Mouse (Mus musculus) colon, adult 2 months (tissue): ENCODE results near the gene Eml3. TPM values are rescaled to one million over a fixed set of nuclear protein-coding genes. Genes with fewer than 3 reads are reported as not detected.

ENCODE experiments used
- polyA plus RNA-seq: library from polyadenylated mRNA; depleted of rRNA; stranded (reverse); fragments of >200 nt; gene quantifications from 2 replicates; pipeline ENCODE4 v1.2.3, GENCODE M21; 2012; rRNA removed

The Eml3 gene
- polyA plus RNA-seq = 34.6 and 42.8 TPM in 2 replicates

GRCm38 (mm10) chr19:8929224-8930088, at the start of gene Eml3, which contains the start of gene Rom1:
Gene Eml3 (plus strand): TSS chr19:8929552.
Gene Rom1 (minus strand): TSS chr19:8929356.

GRCm38 (mm10) chr19:8880311-8881033, 48.9 kb upstream of the Eml3 start, which contains the start of gene Uqcc3:
Gene Uqcc3 (minus strand): TSS chr19:8880923.

GRCm38 (mm10) chr19:8883616-8884015, 45.7 kb upstream of the Eml3 start, which contains the start of the genes Lbhd1 and Gm49403:
Gene Lbhd1 (plus strand): TSS chr19:8883732.
Gene Gm49403 (plus strand): TSS chr19:8883930.

GRCm38 (mm10) chr19:8888511-8889385, 40.6 kb upstream of the Eml3 start, which contains the start of the genes 1810009A15Rik and Gm49416:
Gene 1810009A15Rik (plus strand): TSS chr19:8888853.
Gene Gm49416 (plus strand): TSS chr19:8888926.

GRCm38 (mm10) chr19:8892829-8893766, 36.3 kb upstream of the Eml3 start, which contains the start of gene Ints5:
Gene Ints5 (plus strand): TSS chr19:8893005.

GRCm38 (mm10) chr19:8897865-8898495, 31.4 kb upstream of the Eml3 start, which contains the start of gene Ganab:
Gene Ganab (plus strand): TSS chr19:8898071.

GRCm38 (mm10) chr19:8920073-8920736, 9.1 kb upstream of the Eml3 start, which contains the start of gene B3gat3:
Gene B3gat3 (plus strand): TSS chr19:8920374.

GRCm38 (mm10) chr19:8941515-8942217, 12.3 kb downstream of the Eml3 start, which contains the start of gene Mta2:
Gene Mta2 (plus strand): TSS chr19:8941875.

GRCm38 (mm10) chr19:8953135-8954039, 24.0 kb downstream of the Eml3 start, which contains the start of gene Tut1:
Gene Tut1 (plus strand): TSS chr19:8953847.

GRCm38 (mm10) chr19:8966590-8967372, 37.4 kb downstream of the Eml3 start, which contains the start of gene Eef1g:
Gene Eef1g (plus strand): TSS chr19:8967041.

GRCm38 (mm10) chr19:8989066-8989566, 59.8 kb downstream of the Eml3 start, which contains the start of gene Ahnak:
Gene Ahnak (plus strand): TSS chr19:8989284.

Other genes with a start within 250 kb of the Eml3 start
- 77.3 and 84.0 TPM in 2 replicates for gene Slc3a2, start 206.2 kb upstream of the Eml3 start, polyA plus RNA-seq
- 23.1 and 24.6 TPM in 2 replicates for gene Wdr74, start 193.7 kb upstream of the Eml3 start, polyA plus RNA-seq
- gene 1700092M07Rik, start 188.8 kb upstream of the Eml3 start, polyA plus RNA-seq = not detected in 2 replicates
- 76.8 and 84.3 TPM in 2 replicates for gene Stx5a, start 188.1 kb upstream of the Eml3 start, polyA plus RNA-seq
- gene Nxf1, start 172.5 kb upstream of the Eml3 start, polyA plus RNA-seq = 46.2 and 48.5 TPM in 2 replicates
- 138 and 175 TPM in 2 replicates for gene Tmem223, start 158.6 kb upstream of the Eml3 start, polyA plus RNA-seq
- 72.7 and 126 TPM in 2 replicates for gene Tmem179b, start 155.1 kb upstream of the Eml3 start, polyA plus RNA-seq
- 9.5 and 9.9 TPM in 2 replicates for gene Taf6l, start 143.1 kb upstream of the Eml3 start, polyA plus RNA-seq
- gene Polr2g, start 131.0 kb upstream of the Eml3 start, polyA plus RNA-seq = 17.4 and 20.0 TPM in 2 replicates
- gene Zbtb3, start 127.0 kb upstream of the Eml3 start, polyA plus RNA-seq = 1.6 and 1.9 TPM in 2 replicates
- gene Ttc9c, start 110.2 kb upstream of the Eml3 start, polyA plus RNA-seq = 9.8 and 12.1 TPM in 2 replicates
- gene Hnrnpul2, start 109.5 kb upstream of the Eml3 start, polyA plus RNA-seq = 23.2 and 24.4 TPM in 2 replicates
- gene AC129217.1, start 99.8 kb upstream of the Eml3 start, polyA plus RNA-seq = 2.4 and 6.1 TPM in 2 replicates
- 125 and 157 TPM in 2 replicates for gene Bscl2, start 92.1 kb upstream of the Eml3 start, polyA plus RNA-seq
- 2.1 and 2.8 TPM in 2 replicates for gene Gng3, start 90.4 kb upstream of the Eml3 start, polyA plus RNA-seq
- gene Lrrn4cl, start 78.8 kb upstream of the Eml3 start, polyA plus RNA-seq = 1.5 and 3.0 TPM in 2 replicates
- gene Ubxn1, start 58.1 kb upstream of the Eml3 start, polyA plus RNA-seq = 113 and 124 TPM in 2 replicates
- 24.9 and 27.0 TPM in 2 replicates for gene Uqcc3, start 48.6 kb upstream of the Eml3 start, polyA plus RNA-seq
- gene Lbhd1, start 45.8 kb upstream of the Eml3 start, polyA plus RNA-seq = 0.76 and 1.1 TPM in 2 replicates
- gene Gm49403, start 45.6 kb upstream of the Eml3 start, polyA plus RNA-seq = not detected in 2 replicates
- 9.0 and 12.8 TPM in 2 replicates for gene 1810009A15Rik, start 40.7 kb upstream of the Eml3 start, polyA plus RNA-seq
- not detected in 2 replicates for gene Gm49416, start 40.6 kb upstream of the Eml3 start, polyA plus RNA-seq
- gene Ints5, start 36.5 kb upstream of the Eml3 start, polyA plus RNA-seq = 24.4 and 26.7 TPM in 2 replicates
- 94.0 and 114 TPM in 2 replicates for gene Ganab, start 31.5 kb upstream of the Eml3 start, polyA plus RNA-seq
- gene B3gat3, start 9.2 kb upstream of the Eml3 start, polyA plus RNA-seq = 114 and 123 TPM in 2 replicates
- gene Rom1, start 196 bp upstream of the Eml3 start, polyA plus RNA-seq = 11.4 and 12.6 TPM in 2 replicates
- 17.1 and 24.9 TPM in 2 replicates for gene Mta2, start 12.3 kb downstream of the Eml3 start, polyA plus RNA-seq
- gene Tut1, start 24.3 kb downstream of the Eml3 start, polyA plus RNA-seq = 14.7 and 16.6 TPM in 2 replicates
- gene Eef1g, start 37.5 kb downstream of the Eml3 start, polyA plus RNA-seq = 172 and 210 TPM in 2 replicates
- 26.2 and 29.7 TPM in 2 replicates for gene Ahnak, start 59.7 kb downstream of the Eml3 start, polyA plus RNA-seq
- 1.9 and 2.4 TPM in 2 replicates for gene Scgb1a1, start 158.4 kb downstream of the Eml3 start, polyA plus RNA-seq
- 0.64 and 2.4 TPM in 2 replicates for gene Asrgl1, start 206.1 kb downstream of the Eml3 start, polyA plus RNA-seq